In the genomic region with DNA sequence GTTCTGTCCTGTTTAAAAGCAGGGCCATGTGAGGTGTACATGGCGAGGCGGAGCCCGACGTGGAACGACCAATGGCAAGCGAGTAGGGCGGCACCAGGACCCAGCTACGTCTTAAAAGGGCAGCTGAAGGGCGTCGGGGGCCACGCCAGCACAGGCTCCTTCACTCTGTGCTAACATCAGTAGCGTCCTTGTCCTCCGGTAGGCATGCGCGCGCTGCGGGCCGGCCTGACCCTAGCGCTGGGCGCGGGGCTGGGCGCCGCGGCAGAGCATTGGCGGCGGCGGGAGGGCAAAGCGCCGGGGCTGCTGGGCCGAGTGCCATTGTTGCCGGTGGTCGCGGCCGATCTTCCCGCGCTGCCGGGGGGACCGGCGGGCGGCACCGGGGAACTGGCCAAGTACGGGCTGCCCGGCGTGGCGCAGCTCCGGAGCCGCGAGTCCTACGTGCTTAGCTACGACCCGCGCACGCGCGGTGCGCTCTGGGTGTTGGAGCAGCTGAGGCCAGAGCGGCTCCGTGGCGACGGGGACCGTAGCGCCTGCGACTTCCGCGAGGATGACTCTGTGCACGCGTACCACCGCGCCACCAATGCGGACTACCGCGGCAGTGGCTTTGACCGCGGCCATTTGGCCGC, we compare ENCODE assay signal across 8 mouse cellular contexts. TPM values are rescaled to one million over a fixed set of nuclear protein-coding genes. Genes with fewer than 3 reads are reported as not detected.
DNase-seq lines count a peak whose midpoint lies in the region; ATAC-seq lines count a peak whose summit lies in the region.

Gene Endog, plus strand, starts transcription at position 123 of the 626 bp plus-strand sequence.

- WGBS in embryonic facial prominence, embryonic 10.5 days = under 1% methylated on average over 75 of the region's 75 CpGs
- WGBS in midbrain, embryonic 11.5 days = under 1% methylated on average over 75 of the region's 75 CpGs

- H3K4me3 ChIP-seq in embryonic facial prominence, embryonic 10.5 days = peak within 1 kb of the TSS; percentile 82
- H3K4me3 ChIP-seq in midbrain, embryonic 11.5 days (ENCODE audit: low read depth, low read length) = peak within 1 kb of the TSS; percentile 68

- H3K27ac ChIP-seq in embryonic facial prominence, embryonic 10.5 days (replicated peaks) = peak within 1 kb of the TSS; percentile 91
- H3K27ac ChIP-seq in midbrain, embryonic 11.5 days (ENCODE audit: low read depth, low read length) = peak within 1 kb of the TSS; percentile 79

- intact Hi-C loops in left cerebral cortex, postnatal 4 days (cut with DNase I) = no loop called here

- H3K36me3 ChIP-seq in embryonic facial prominence, embryonic 10.5 days (replicated peaks) = peaks cover 44% of the 10 kb centered on the region
- H3K36me3 ChIP-seq in midbrain, embryonic 11.5 days (ENCODE audit: control insufficient read depth, insufficient read depth, low read length) = peaks cover 20% of the 10 kb centered on the region

- H3K9ac ChIP-seq in midbrain, embryonic 11.5 days (ENCODE audit: low read length) = peak within 1 kb of the TSS; percentile 69

- H3K4me2 ChIP-seq in midbrain, embryonic 11.5 days = peak within 1 kb of the TSS; percentile 91

- H3K9me3 ChIP-seq in embryonic facial prominence, embryonic 10.5 days = peaks cover 14% of the 10 kb centered on the region
- peaks cover 6% of the 10 kb centered on the region; the same call in 1 of the 2 replicates for H3K9me3 ChIP-seq in midbrain, embryonic 11.5 days (ENCODE audit: control insufficient read depth, low read length)

- peak; percentile 93 for DNase-seq in adrenal gland, postnatal 10 days
- DNase-seq in embryonic facial prominence, embryonic 10.5 days (ENCODE audit: low spot score) = peak; percentile 89
- DNase-seq in kidney, adult 11 months = peak; percentile 92
- DNase-seq in left cerebral cortex, postnatal 4 days = peak; percentile 87
- DNase-seq in midbrain, embryonic 11.5 days (ENCODE audit: low spot score, missing footprints) = peak; percentile 96
- peak; percentile 89 for DNase-seq in right cerebral cortex, postnatal 4 days
- peak; percentile 87 for DNase-seq in yolk sac, embryonic 10.5 days (ENCODE audit: low spot score)

- H3K4me1 ChIP-seq in embryonic facial prominence, embryonic 10.5 days = peaks cover 18% of the 10 kb centered on the region
- peaks cover 5% of the 10 kb centered on the region for H3K4me1 ChIP-seq in midbrain, embryonic 11.5 days (ENCODE audit: control insufficient read depth, insufficient read depth, low read length)

- peak; percentile 89 for ATAC-seq in granulocyte monocyte progenitor cell, adult 5-6 weeks (replicated peaks; ENCODE audit: poor library complexity, severe bottlenecking)
- ATAC-seq in midbrain, embryonic 11.5 days (ENCODE audit: low FRiP score) = peak; percentile 96

- H3K27me3 ChIP-seq in embryonic facial prominence, embryonic 10.5 days (replicated peaks; ENCODE audit: low read depth, poor library complexity, severe bottlenecking) = no peaks in the 10 kb centered on the region; the same call in 1 of the 2 replicates
- no peaks in the 10 kb centered on the region for H3K27me3 ChIP-seq in midbrain, embryonic 11.5 days (ENCODE audit: control insufficient read depth, insufficient read depth, low read length)

RNA-seq across cellular contexts. Expression of gene Endog, which starts in this region (rescaled TPM):
- total RNA-seq in adrenal gland, postnatal 10 days (2021) = 10 to 100 TPM; 55.6 to 58.2 TPM
- polyA plus RNA-seq in embryonic facial prominence, embryonic 10.5 days (2016; fragmentation: Nextera tagmentation; extraction: Ambion mirVana) = 18.3 and 19.9 TPM in 2 replicates
- total RNA-seq in granulocyte monocyte progenitor cell, adult 5-6 weeks (2014; fragmentation: Nextera tagmentation) = 5.0 and 7.9 TPM in 2 replicates
- 3.2 and 8.3 TPM in 2 replicates for total RNA-seq in granulocyte monocyte progenitor cell, adult 5-6 weeks (2017)
- 10 to 100 TPM; 13.3 to 15.8 TPM for total RNA-seq in left cerebral cortex, postnatal 4 days (2021)
- 11.6 and 13.7 TPM in 2 replicates for polyA plus RNA-seq in midbrain, embryonic 11.5 days (2014; fragmentation: Nextera tagmentation; extraction: Ambion mirVana)

Comparison
In these comparisons a context has a peak if more than half of its experiments do, and no peak if none do; other contexts are left out.
1. Peak in every context shown above with its lines: DNase-seq, ATAC-seq, H3K4me3 ChIP-seq and H3K27ac ChIP-seq.